Mouse (Mus musculus): ENCODE results near the gene Rsl1d1. TPM values are rescaled to one million over a fixed set of nuclear protein-coding genes. Genes with fewer than 3 reads are reported as not detected.

The Rsl1d1 gene
- total RNA-seq (2021), result 10 to 100 TPM; 73.7 to 82.3 TPM
- long read RNA-seq, experiment 1, transcript Rsl1d1-201 (9 exons, 1,945 nt), result major isoform, 62 of 71 reads
- long read RNA-seq, experiment 1, partial matches to known transcripts, result 0 of 71 reads
- long read RNA-seq, experiment 1, other reads (novel, unspliced or antisense), result 8 of 71 reads
- long read RNA-seq, experiment 2, transcript Rsl1d1-201 (9 exons, 1,945 nt), result major isoform, 100 of 111 reads
- long read RNA-seq, experiment 2, partial matches to known transcripts, result 2 of 111 reads
- long read RNA-seq, experiment 2, other reads (novel, unspliced or antisense), result 9 of 111 reads

DNA sequence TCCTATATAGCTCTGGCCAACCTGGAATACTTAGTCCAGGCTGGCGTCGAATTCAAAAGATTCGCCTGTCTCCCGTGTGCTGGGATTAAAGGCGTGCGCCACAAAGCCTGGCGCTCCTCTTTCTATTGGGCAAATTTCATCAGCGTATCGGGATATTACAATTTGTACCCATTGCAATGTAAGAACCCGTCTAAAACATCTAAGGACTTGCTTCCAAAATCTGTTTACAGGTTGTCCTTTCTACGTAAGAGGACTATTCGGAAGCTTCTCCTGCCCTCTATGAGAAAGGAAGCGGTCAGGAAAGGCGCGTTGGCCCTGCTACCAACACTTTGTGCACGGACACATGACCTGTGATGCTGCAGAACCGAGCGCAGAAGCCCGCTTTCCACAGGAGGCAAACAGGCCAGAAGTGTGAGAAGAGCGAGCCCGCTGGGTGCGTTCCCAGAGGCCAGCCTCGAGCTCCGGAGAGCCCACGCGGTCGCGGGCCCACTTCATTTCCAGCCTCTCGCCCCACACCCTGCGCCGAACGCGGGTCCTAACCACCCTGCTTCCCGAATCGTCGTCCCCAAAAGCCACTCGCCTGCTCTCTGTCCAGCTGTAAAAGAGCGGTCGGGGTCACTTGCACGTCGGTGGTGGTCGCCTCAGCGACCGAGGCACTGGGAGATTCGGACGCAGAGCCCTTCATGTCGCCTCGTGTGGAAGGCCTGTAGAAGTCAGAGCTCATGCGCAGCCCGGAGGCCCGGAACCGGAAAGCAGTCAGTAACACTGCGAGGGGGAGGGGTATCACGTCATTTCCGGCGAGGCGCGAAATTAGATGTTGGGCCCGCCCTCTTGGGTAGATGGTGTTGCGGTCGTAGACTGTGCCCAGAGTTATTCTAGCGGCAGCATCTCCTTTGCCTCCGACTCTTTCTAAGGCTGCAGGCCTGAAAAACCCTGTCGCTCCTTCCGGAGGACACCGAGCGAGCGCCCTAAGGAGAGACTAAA is at the start of gene Rsl1d1:
Gene Rsl1d1 (minus strand): TSS at position 761 of the 984 bp plus-strand sequence.
- peak; percentile 82 to 84 for DNase-seq (ENCODE audit: low spot score in 2 of 2)

DNA sequence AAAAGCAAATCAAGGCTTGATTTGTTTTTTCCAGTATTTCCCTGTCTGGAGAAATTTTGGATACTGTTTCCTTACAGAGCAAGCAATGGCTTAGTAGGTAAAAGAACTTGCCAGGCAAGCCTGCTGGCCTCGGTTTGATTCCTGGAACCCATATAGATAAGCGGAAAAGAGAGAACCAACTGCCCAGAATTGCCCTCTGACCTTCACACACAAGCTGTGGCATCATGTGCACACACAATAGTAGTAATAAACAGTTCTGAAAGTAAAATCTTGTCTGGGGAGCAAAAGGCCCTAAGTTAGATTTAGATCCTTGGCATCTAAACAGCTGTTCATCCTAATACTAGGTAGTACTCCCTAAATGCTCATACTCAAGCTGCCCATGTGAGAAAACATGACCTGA is 44.7 kb upstream of the Rsl1d1 start:
- no peak for DNase-seq (ENCODE audit: low spot score in 2 of 2)

DNA sequence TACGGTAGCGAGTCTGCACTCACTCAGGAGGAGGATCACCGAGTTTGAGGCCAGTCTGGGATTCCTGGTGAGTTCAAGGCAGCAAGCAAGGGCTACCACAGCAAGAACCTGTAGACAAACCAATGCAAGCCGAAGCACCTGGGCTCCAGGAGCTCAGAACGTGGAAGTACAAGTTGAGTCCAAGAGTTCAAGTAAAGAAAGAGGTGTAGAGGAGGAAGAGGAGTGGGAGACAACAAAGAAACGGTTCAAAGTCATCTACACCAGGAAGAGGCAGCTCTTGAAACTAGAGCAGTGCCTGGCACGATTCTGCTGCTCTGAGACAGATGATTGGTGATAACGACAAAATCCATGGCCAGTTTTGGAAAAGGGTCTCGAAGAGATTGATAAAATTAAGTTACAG is 42.6 kb upstream of the Rsl1d1 start:
- DNase-seq (ENCODE audit: low spot score in 2 of 2), result no peak

DNA sequence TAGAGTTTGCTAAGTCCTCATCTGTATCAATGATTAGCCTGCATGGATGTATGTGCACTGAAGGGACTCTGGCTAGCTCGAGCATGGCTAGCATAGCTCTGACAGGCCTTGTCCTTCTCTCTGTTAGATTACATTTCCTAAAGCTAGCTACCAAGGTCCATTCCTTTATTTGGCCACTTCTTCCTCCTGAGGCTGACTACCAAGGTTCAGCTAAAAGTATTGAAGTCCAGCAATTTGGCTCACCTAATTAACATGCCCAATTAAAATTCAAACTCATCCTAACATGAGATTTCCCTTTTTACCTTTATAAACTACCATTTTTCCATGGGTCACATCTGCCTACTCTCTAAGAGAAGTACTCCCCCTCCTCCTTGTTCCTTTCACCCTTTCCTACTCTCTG is 39.3 kb upstream of the Rsl1d1 start:
- DNase-seq (ENCODE audit: low spot score in 2 of 2), result no peak

DNA sequence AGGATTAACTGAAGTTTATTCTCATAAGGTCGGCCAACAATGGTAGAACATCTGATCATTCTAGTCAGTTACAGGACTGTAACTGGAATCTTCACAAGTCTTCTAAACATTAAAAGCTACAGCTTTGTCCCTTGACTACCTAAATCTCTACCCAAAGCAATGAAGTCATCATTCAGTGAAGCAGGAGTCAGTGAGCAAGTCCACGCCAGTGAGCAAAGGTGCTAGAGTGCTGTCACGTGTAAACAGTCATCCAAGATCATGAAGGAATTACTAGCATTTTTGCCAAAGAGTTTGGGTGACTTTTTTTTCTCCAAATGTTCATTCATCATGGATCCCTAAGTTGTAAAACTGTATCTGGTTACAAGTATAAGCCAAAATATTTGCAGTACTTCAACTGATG is 14.7 kb upstream of the Rsl1d1 start:
- no peak for DNase-seq (ENCODE audit: low spot score in 2 of 2)

DNA sequence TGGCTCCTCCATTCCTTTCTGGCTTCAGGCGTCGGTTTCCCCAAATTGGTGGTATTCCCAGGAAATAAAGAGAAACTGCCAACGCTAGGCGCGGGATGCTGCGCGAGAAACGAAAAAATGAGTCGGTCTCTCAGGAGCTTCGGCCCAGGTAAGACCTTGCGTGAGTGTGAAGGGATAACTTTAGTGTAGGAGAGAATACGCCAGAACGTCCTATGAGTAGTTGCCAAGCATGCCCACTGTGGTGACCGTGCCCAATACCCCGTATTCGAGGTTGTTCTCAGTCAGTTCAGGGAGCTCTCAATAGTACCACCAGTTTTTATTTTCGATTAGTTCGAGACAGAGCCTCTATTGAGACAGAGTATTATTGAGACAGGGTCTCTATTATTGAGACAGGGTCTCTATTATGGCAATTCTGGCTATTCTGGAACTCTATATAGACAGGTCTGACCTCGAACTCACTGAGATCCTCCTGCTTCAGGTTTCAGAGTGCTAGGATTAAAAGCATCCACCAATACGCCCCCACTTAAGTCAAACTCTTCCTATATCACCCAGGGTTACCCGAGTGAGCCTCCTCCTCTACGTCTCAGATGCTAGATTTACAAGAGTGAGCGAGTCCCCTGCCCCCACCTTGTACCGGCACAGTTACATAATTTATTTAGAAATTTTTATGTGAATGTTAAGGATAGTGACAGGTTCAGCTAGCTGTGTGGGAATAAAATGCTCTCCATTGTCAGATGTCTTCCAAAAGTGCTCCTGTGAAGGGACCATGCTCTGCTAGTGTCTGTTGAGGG is 664 bp upstream of the Rsl1d1 start:
- no peak for DNase-seq (ENCODE audit: low spot score in 2 of 2)

DNA sequence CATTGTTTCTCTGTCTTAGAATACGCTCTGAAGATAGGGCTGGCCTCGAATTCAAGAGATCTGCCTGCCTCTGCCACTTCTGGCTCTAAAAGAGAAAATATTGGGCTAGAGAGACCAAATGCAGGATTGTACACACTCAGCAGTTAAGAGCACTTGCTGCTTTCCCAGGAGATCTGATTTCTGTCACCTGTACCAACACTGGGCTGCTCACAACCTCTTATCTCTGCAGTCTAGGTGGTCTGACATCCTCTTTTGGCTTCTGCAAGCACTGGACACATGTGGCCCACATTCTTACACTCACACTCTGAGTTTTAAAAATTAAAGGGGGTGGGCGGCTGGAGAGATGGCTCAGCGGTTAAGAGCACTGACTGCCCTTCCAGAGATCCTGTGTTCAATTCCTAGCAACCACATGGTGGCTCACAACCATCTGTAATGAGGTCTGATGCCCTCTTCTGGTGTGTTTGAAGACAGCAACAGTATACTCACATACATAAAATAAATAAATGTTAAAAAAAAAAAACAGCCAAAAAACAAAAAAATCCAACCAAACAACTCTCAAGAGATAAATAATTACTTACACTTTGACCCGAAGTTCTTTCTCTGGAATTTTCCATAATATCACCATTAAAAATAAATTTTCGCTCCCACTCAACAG is 1.3 kb downstream of the Rsl1d1 start:
- DNase-seq (ENCODE audit: low spot score in 2 of 2), result no peak

DNA sequence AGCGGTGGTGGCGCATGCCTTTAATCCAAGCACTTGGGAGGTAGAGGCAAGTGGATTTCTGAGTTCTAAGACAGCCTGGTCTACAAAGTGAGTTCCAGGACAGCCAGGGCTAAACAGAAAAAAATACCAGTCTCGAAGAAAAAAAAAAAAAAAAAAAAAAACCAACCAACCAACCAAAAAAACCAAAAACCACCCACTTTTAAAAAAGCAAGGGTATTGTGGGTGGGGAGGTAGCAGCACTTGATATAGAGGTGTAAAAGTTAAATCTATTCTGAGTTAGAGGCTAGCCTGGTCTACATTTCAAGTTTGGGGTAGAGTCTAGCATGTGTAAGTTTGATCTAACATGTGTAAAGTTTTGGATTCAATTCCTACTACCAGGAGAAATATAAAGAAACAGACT is 2.9 kb downstream of the Rsl1d1 start:
- DNase-seq (ENCODE audit: low spot score in 2 of 2), result no peak

DNA sequence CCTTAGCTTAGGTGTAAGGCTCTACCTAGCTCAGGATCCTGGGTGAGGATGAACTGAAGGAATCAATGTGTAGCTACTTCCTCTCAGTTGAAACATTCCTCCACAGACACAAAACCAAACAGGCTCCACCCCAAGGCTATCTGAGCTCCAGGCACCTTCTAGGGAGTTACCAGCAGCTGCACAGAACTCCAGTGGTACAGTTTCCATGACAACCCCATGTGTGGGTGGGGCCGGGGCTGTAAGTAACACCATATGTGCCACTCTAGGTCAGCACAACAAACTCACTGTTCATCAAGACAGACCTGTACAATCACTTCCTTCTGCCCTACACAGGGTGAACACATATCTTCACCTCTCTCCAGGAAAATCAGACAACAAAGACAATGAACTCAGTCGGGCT is 4.7 kb downstream of the Rsl1d1 start:
- DNase-seq (ENCODE audit: low spot score in 2 of 2), result no peak

DNA sequence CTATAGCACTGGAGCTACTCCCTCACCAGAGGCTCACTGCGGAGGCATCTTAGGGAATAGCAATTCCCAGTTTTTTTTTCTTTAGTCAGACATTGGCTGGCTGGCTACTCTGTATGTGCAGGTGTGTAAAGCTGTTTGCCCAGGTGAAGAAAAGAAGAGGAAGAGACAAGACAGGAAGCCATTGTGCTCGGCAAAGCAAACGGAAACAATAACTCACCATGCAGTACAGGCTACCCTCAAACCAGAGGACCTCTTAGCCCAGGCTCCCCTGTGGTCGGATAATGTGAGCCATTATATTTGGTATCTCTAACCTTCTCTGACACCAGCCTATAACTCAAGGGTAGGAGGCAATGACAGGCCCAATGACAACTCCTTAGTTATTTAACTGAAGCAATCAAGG is 6.1 kb downstream of the Rsl1d1 start:
- DNase-seq (ENCODE audit: low spot score in 2 of 2), result no peak

DNA sequence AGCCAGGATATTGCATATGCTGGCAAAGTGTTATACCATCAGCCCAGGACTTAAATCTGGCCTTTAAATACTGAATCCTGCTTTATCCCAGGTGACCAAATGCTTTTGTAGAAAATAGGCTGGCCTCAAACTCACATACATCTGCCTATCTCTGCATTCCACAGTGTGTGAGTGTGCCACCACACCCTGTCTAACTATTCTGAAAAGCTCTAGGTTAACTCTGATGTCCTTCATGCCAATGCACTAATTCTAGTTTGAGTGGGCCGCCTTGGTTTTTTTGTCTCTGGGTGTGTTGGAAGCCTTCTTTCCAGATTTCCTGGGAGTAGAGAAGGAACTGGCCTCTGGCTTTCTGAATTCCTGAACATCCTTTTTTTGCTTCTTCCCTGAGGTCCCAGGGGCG is 9.9 kb downstream of the Rsl1d1 start:
- DNase-seq (ENCODE audit: low spot score in 2 of 2), result no peak

DNA sequence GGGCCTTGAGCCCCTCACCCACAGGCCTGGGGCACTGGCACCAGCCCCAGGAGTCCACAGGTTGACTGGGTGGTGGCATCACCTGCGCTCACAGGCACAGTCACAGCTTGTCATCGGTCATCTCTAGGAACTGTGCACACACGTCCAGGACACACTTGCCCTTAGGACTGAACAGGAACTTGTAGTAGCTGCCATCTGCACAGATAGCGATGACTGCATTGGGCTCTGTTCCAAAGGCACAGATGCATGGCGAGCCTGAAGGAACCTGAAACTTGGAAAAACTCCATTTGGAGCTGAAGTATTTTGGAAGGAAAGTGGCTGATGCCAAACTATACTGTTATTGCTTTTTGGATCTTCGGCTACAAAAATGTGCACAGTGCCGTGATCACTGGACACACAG is 13.0 kb downstream of the Rsl1d1 start:
- DNase-seq (ENCODE audit: low spot score in 2 of 2), result no peak

DNA sequence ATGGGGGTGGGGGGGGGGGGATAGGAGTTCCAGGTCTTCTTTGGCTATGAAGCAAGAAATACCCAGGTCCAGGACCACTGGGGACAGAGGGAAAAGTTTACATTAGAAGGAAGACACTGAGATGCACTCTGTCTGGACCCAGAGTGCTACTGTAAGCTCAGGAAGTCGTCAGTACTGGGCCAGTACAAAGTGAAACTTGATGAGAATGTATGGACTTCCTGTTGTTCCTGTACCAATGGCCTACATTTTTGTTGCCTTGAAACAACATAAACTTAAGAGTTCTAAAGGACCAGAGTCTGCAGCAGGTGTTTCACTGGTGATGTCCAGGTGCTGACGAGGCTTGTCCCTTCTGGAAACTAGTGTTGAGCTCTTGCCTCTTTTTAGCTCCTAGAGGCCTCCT is 25.7 kb downstream of the Rsl1d1 start:
- DNase-seq (ENCODE audit: low spot score in 2 of 2), result no peak

DNA sequence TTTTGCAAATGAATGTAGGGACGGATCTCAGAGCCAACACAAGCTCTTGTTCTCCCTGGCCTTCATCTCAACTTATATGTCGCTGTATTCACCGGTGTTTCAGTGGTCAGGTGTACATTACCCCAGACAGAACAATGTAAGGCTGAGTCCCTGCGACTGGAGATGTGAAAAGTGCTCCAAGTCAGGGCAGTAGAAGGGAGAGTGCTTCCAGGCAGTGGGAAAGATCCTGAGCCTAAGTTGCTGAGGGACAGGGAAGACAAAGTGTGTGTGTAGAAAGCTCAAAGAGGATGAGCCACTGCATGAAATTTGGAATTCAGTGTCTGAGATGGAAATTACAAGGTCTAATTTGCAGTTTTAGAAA is 26.3 kb downstream of the Rsl1d1 start:
- DNase-seq (ENCODE audit: low spot score in 2 of 2), result no peak

DNA sequence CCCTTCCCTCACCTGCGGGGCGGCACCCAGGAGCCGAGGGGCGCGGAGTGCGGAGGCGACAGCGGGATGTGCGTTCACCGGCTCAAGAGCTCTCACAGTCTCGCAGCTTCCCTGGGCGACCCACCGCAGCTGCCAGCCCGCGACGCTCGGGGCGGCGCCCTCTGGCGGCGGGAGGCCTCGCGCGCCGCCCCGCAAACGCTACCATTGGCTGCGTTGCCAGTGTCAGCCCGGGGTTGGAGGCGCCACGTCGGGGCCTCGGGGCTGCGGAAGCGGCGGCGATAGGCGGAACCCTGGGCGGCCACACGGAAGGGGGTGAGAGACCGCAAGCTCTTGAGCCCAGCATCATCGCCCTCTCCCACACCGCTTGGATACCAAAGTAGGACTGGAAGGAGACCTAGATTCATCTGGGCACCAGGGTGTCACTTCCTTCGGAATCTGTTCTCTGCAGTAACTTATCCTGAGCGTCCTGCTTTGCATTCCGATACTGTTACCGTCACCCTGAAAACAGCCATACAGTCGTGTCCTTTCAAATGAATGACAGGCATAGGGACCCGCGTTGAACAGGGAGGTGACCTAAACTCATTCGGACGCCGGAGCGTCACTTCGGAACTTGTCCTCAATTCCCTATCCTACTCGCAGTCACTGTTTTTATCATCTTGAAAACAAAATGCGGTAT is 26.8 kb downstream of the Rsl1d1 start, which contains the start of gene Zc3h7a:
Gene Zc3h7a (minus strand): TSS at position 186 of the 676 bp plus-strand sequence.
- DNase-seq (ENCODE audit: low spot score in 2 of 2), result peak; percentile 89 to 90

DNA sequence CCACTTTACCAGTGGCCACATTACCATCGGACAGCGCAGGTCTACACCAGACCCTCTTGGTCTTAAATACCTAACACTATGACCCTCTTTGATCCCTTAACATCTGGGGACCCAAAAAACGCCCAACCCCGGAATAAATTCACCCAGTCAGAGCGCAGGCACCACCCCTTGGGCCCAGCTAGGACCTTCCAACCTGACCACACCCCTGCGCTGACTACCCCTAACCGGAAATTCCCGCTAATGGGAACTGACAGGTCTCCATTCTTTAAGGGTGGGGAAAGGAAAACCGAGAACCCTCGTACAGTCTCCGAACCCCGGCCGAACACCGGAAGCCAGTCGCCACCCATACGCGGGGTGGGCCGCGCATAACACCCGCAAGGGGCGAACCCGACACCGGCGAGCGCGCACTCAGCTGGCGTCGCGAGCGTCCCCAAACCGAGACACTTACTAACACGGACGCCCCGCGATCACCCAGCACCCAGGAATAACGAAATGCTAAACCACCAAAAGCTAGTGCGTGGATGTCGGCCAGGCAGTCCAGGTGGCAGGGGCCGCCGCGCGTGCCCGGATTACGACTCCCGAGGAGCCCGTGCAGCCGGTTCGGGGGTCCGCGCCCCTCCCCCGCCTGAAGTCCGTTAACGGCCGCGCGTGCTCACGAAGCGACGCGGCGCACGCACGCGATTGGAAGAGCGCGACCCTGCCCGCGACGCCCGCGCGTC is 27.5 kb downstream of the Rsl1d1 start:
- DNase-seq (ENCODE audit: low spot score in 2 of 2), result peak; percentile 52 to 64

DNA sequence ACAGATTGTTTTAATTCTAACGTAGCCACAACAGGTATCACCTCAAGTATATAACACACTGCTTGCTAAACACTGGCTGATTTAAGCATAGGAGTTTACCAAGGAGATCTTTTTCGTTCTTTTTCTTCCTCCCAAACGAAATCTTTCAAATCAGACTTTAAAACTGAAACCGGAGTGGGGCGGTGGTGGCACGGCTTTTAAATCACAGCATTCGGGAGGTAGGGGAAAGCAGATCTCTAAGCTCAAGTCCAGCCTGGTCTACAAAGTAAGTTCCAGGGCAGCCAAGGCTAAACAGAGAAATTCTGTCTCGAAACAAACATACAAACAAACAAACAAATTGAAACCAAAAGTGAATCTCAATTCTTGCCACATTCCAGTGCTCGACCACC is 28.0 kb downstream of the Rsl1d1 start:
- DNase-seq (ENCODE audit: low spot score in 2 of 2), result peak in 1 of 2 experiments; percentile 22

DNA sequence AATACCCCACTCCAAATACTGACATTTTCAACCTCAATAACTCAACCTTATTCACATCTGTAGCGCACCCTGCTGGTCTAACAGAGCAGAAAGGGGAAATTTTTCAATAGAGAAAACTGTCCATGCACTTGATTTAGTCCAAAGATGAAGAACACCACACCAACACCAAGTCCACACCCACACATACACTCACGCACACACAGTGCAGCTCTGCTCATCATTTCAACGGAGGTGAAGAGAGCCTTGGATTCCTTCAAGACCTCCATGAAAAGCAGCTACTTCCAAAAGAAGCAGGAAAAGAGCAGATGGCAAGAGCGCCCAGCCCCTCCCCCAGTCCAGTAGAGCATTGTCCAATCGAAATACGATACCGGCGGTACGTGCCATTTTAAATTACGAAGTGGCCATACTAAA is 28.5 kb downstream of the Rsl1d1 start:
- peak; percentile 24 to 44 for DNase-seq (ENCODE audit: low spot score in 2 of 2)

DNA sequence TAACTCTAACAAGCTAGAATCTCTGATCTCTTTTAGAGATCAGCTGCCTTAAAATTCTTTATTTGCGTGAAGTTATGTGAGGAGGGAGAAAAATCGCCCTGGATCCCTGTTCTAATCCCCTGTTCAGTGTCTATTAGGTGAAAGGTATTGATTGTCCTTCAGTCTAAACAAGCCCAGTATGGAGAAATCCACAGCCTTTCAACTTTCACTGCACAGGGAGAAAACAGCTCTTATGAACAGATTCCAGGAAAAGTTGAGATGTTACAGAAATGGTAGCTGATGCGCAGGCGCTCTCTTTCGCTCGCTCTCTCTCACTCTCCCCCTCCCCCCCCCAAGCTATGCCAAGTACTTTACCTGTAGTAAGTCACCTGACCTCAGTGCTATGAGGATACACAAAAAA is 31.5 kb downstream of the Rsl1d1 start:
- DNase-seq (ENCODE audit: low spot score in 2 of 2), result no peak

DNA sequence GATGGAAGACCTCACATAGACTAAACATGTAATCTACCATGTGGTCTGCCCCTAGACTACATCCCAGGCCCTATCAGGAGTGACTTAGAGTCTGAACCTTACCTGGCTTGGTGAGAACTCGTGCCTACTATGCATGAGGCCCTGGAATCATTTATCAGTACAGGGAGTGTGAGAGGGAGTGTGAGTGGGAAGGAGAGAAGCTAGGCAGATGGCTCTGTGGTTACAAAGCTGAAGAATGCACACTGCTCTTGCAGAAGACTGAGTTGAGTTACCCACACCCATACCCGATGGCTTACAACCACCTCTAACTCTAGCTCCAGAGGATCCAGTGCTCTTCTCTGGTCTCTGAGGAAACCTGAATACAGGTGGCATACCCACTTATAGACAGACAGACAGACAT is 36.7 kb downstream of the Rsl1d1 start:
- no peak for DNase-seq (ENCODE audit: low spot score in 2 of 2)
